ENCODE assay signal across 12 mouse cellular contexts in genomic region chr4:106333071-106333470, GRCm38 (mm10).
"Had no signal": no experiment of that assay in that cellular context is flagged by ENCODE, and none has a peak within 500 bp of the region (broad histone marks: within the 10 kb centered on the region; RNA-seq: fewer than 3 reads in every experiment).

No protein-coding gene starts in this region.

- ATAC-seq: intestine, embryonic 15.5 days; midbrain, embryonic 15.5 days had no signal

- DNase-seq: kidney, adult 18-20 months; kidney, postnatal 25 days; thymus, adult 18-20 months; thymus, postnatal 14 days had no signal

- H3K36me3 ChIP-seq: intestine, embryonic 15.5 days; kidney, embryonic 15.5 days; limb, embryonic 10.5 days; lung, embryonic 15.5 days; midbrain, embryonic 15.5 days; neural tube, embryonic 12.5 days had no signal

- H3K4me3 ChIP-seq: intestine, embryonic 15.5 days; kidney, embryonic 15.5 days; left cerebral cortex, adult 2 months; limb, embryonic 10.5 days; lung, embryonic 15.5 days; midbrain, embryonic 15.5 days; neural tube, embryonic 12.5 days had no signal

- H3K4me2 ChIP-seq: intestine, embryonic 15.5 days; kidney, embryonic 15.5 days; lung, embryonic 15.5 days; midbrain, embryonic 11.5 days; midbrain, embryonic 15.5 days; neural tube, embryonic 12.5 days had no signal

- H3K4me1 ChIP-seq: midbrain, embryonic 15.5 days; neural tube, embryonic 12.5 days had no signal

- H3K9me3 ChIP-seq: intestine, embryonic 15.5 days; kidney, embryonic 15.5 days; limb, embryonic 10.5 days; lung, embryonic 15.5 days; midbrain, embryonic 15.5 days; neural tube, embryonic 12.5 days had no signal

- H3K9ac ChIP-seq: intestine, embryonic 15.5 days; kidney, embryonic 15.5 days; lung, embryonic 15.5 days; midbrain, embryonic 15.5 days; neural tube, embryonic 12.5 days had no signal

- H3K27me3 ChIP-seq: intestine, embryonic 15.5 days; kidney, embryonic 15.5 days; lung, embryonic 15.5 days; midbrain, embryonic 15.5 days; neural tube, embryonic 12.5 days had no signal

- H3K27ac ChIP-seq: intestine, embryonic 15.5 days; kidney, embryonic 15.5 days; left cerebral cortex, adult 2 months; limb, embryonic 10.5 days; lung, embryonic 15.5 days; midbrain, embryonic 15.5 days; neural tube, embryonic 12.5 days had no signal
